Mouse (Mus musculus): Measurements from ENCODE around the gene Tex9.

GRCm38 (mm10) chr9:72519246-72519645 is 27.2 kb upstream of the Tex9 start:
- TF ChIP-seq CTCF (IDR thresholded peaks at IDR 0.05; ENCODE audit: extremely low read depth, insufficient read length, insufficient replicate concordance, low read depth, low read length): no peak
- TF ChIP-seq POLR2A (IDR thresholded peaks at IDR 0.05; ENCODE audit: low read depth, low read length): no peak
